Mouse (Mus musculus) thymus, postnatal 36 days (tissue): ENCODE results near the gene Plpp7.
A peak's percentile ranks its signal among the peaks of the same experiment; 100 is the strongest.

ENCODE experiments used
- DNase-seq, 2 experiments: peaks; one replicate each; pipeline ENCODE4 v3.0.0; 2022; ENCODE audit warnings: mixed read lengths in 2 of 2

Plpp7 gene

GRCm38 (mm10) chr2:32102944-32103343 is 7.6 kb downstream of the Plpp7 start:
- DNase-seq, result no peak

GRCm38 (mm10) chr2:32103557-32103956 is 8.2 kb downstream of the Plpp7 start:
- no peak for DNase-seq

GRCm38 (mm10) chr2:32104122-32104521 is 8.8 kb downstream of the Plpp7 start:
- DNase-seq, result no peak

- DNase-seq, result no peak
Observed at GRCm38 (mm10) chr2:32105117-32105913, 10.0 kb downstream of the Plpp7 start.

- no peak for DNase-seq
Observed at GRCm38 (mm10) chr2:32105930-32106329, 10.6 kb downstream of the Plpp7 start.

- DNase-seq, result no peak
Observed at GRCm38 (mm10) chr2:32111268-32111667, 15.9 kb downstream of the Plpp7 start.

GRCm38 (mm10) chr2:32112548-32112947 is 17.2 kb downstream of the Plpp7 start:
- DNase-seq, result no peak

- DNase-seq, result no peak
Observed at GRCm38 (mm10) chr2:32115851-32116268, 20.5 kb downstream of the Plpp7 start.

- DNase-seq, result no peak
Observed at GRCm38 (mm10) chr2:32119802-32120750, 24.7 kb downstream of the Plpp7 start.

- peak; percentile 43 to 61 for DNase-seq
Observed at GRCm38 (mm10) chr2:32121150-32121549, 25.8 kb downstream of the Plpp7 start.

GRCm38 (mm10) chr2:32121785-32122184 is 26.5 kb downstream of the Plpp7 start:
- no peak for DNase-seq

GRCm38 (mm10) chr2:32127653-32128535 is 32.6 kb downstream of the Plpp7 start:
- peak; percentile 25 to 41 for DNase-seq

GRCm38 (mm10) chr2:32128536-32128841 is 33.2 kb downstream of the Plpp7 start:
- DNase-seq, result no peak

GRCm38 (mm10) chr2:32129383-32130074 is 34.2 kb downstream of the Plpp7 start:
- no peak for DNase-seq

- peak; percentile 63 to 66 for DNase-seq
Observed at GRCm38 (mm10) chr2:32130435-32130834, 35.1 kb downstream of the Plpp7 start.

- DNase-seq, result no peak
Observed at GRCm38 (mm10) chr2:32131205-32131834, 36.0 kb downstream of the Plpp7 start.

- peak in 1 of 2 experiments; percentile 45 for DNase-seq
Observed at GRCm38 (mm10) chr2:32131866-32132566, 36.7 kb downstream of the Plpp7 start.

- DNase-seq, result peak; percentile 47 to 68
Observed at GRCm38 (mm10) chr2:32132567-32132992, 37.3 kb downstream of the Plpp7 start.

- peak; percentile 89 to 93 for DNase-seq
Observed at GRCm38 (mm10) chr2:32134039-32134438, 38.7 kb downstream of the Plpp7 start.

- peak; percentile 93 to 94 for DNase-seq
Observed at GRCm38 (mm10) chr2:32137667-32138266, 42.4 kb downstream of the Plpp7 start.
